Mouse (Mus musculus) intestine, embryonic 15.5 days (tissue): ENCODE data around the gene Klk7. TPM values are rescaled to one million over a fixed set of nuclear protein-coding genes. Genes with fewer than 3 reads are reported as not detected.

Experiments used
- ATAC-seq: fragments of 200-750 bp; cut with Nextera tagmentation; 2 replicates; pipeline ENCODE4 v1.8.0; 2017; ENCODE audit warnings: moderate TSS enrichment, moderate library complexity
- H3K27ac ChIP-seq: fragments of 300-500 bp; sonication (generic); 2 replicates; pipeline ENCODE4 v1.5.1; 2015; ENCODE audit warnings: mild to moderate bottlenecking, inconsistent platforms
- H3K27me3 ChIP-seq: fragments of 300-500 bp; sonication (generic); replicated peaks from 2 replicates; pipeline ENCODE4 v1.6.1; 2015; ENCODE audit warnings: inconsistent platforms
- H3K36me3 ChIP-seq: fragments of 300-500 bp; sonication (generic); 2 replicates; pipeline ENCODE4 v1.6.1; 2015; ENCODE audit warnings: inconsistent platforms
- H3K4me1 ChIP-seq: fragments of 300-500 bp; sonication (generic); replicated peaks from 2 replicates; pipeline ENCODE4 v1.6.1; 2015; ENCODE audit warnings: inconsistent platforms
- H3K4me2 ChIP-seq: fragments of 300-500 bp; sonication (generic); replicated peaks from 2 replicates; pipeline ENCODE4 v1.6.1; 2015; ENCODE audit warnings: mild to moderate bottlenecking, inconsistent platforms
- H3K4me3 ChIP-seq: fragments of 300-500 bp; sonication (generic); replicated peaks from 2 replicates; pipeline ENCODE4 v1.5.1; 2015; ENCODE audit warnings: inconsistent platforms
- H3K9ac ChIP-seq: fragments of 300-500 bp; sonication (generic); 2 replicates; pipeline ENCODE4 v1.6.1; 2015; ENCODE audit warnings: inconsistent platforms
- H3K9me3 ChIP-seq: fragments of 300-500 bp; sonication (generic); 2 replicates; pipeline ENCODE4 v1.6.1; 2016; ENCODE audit warnings: inconsistent platforms
- WGBS: fragments of 180-500 bp; shearing (Covaris S2); methylation state at CpG from one replicate; pipeline ENCODE4 v1.1.7; 2015; 5-methylcytosine and 5-hydroxymethylcytosine counted together
- polyA plus RNA-seq: library from polyadenylated mRNA; unstranded; fragments of >200 nt; fragmentation: Nextera tagmentation; extraction: Ambion mirVana; gene quantifications from 2 replicates; pipeline ENCODE4 v1.2.1, GENCODE M21; 2015

Gene Klk7
- polyA plus RNA-seq, 1 experiment from 2014 or later: not detected

GRCm38 (mm10) chr7:43778176-43778970 lies 32.7 kb upstream of the Klk7 start:
- Histone ChIP-seq H3K27ac (no peak overlapping the region), H3K4me3 (no peak overlapping the region), H3K36me3 (no peaks in the 10 kb centered on the region), H3K27me3 (0 out of 2 replicates have a peak, but pooled peaks cover 4% of the 10 kb centered on the region), H3K4me2 (no peak overlapping the region), H3K9ac (no peak overlapping the region), H3K9me3 (no peaks in the 10 kb centered on the region), H3K4me1 (peaks cover 2% of the 10 kb centered on the region; the same call in 1 of the 2 replicates)
- no peak for ATAC-seq
- WGBS: 83% methylated on average over 10 of the region's 10 CpGs

GRCm38 (mm10) chr7:43780241-43780640 lies 30.9 kb upstream of the Klk7 start:
- no peaks in the 10 kb centered on the region for H3K9me3 ChIP-seq
- no peak overlapping the region for H3K4me2 ChIP-seq
- WGBS: 50% methylated on average over 6 of the region's 6 CpGs
- 0 out of 2 replicates have a peak, but pooled peaks cover 7% of the 10 kb centered on the region for H3K27me3 ChIP-seq
- peaks cover 2% of the 10 kb centered on the region; the same call in 1 of the 2 replicates for H3K4me1 ChIP-seq
- no peak for ATAC-seq
- no peak overlapping the region for H3K4me3 ChIP-seq
- no peak overlapping the region for H3K9ac ChIP-seq
- no peak overlapping the region for H3K27ac ChIP-seq
- H3K36me3 ChIP-seq: no peaks in the 10 kb centered on the region

GRCm38 (mm10) chr7:43780746-43781145 lies 30.3 kb upstream of the Klk7 start, which contains the start of gene Klk10:
Klk10 (plus strand) TSS chr7:43781035.
- Histone ChIP-seq H3K4me1 (peaks cover 2% of the 10 kb centered on the region; the same call in 1 of the 2 replicates), H3K9ac (no peak within 1 kb of the TSS), H3K27ac (no peak within 1 kb of the TSS), H3K4me2 (0 out of 2 replicates have a peak within 1 kb of the TSS, but pooled peaks have one; percentile 4), H3K36me3 (no peaks in the 10 kb centered on the region), H3K4me3 (no peak within 1 kb of the TSS), H3K27me3 (0 out of 2 replicates have a peak, but pooled peaks cover 7% of the 10 kb centered on the region), H3K9me3 (no peaks in the 10 kb centered on the region)
- 32% methylated on average over 5 of the region's 5 CpGs for WGBS
- no peak for ATAC-seq

- no peak overlapping the region for H3K9ac ChIP-seq
- H3K4me1 ChIP-seq: peaks cover 2% of the 10 kb centered on the region; the same call in 1 of the 2 replicates
- no peak for ATAC-seq
- no peak overlapping the region for H3K4me2 ChIP-seq
- WGBS: 85% methylated on average over 11 of the region's 11 CpGs
- H3K36me3 ChIP-seq: no peaks in the 10 kb centered on the region
- no peaks in the 10 kb centered on the region for H3K9me3 ChIP-seq
- H3K27ac ChIP-seq: no peak overlapping the region
- H3K27me3 ChIP-seq: 0 out of 2 replicates have a peak, but pooled peaks cover 7% of the 10 kb centered on the region
- no peak overlapping the region for H3K4me3 ChIP-seq
Measured at GRCm38 (mm10) chr7:43781541-43781940, 29.6 kb upstream of the Klk7 start.

- WGBS: 9% methylated on average over 36 of the region's 36 CpGs
Measured at GRCm38 (mm10) chr7:43782275-43783265, 28.5 kb upstream of the Klk7 start.

GRCm38 (mm10) chr7:43785286-43785685 lies 25.8 kb upstream of the Klk7 start:
- 83% methylated on average over 1 of the region's 1 CpGs for WGBS
- Histone ChIP-seq H3K4me1 (peaks cover 2% of the 10 kb centered on the region; the same call in 1 of the 2 replicates), H3K9ac (no peak overlapping the region), H3K27ac (no peak overlapping the region), H3K9me3 (no peaks in the 10 kb centered on the region), H3K36me3 (no peaks in the 10 kb centered on the region), H3K4me2 (no peak overlapping the region), H3K4me3 (no peak overlapping the region), H3K27me3 (0 out of 2 replicates have a peak, but pooled peaks cover 7% of the 10 kb centered on the region)
- no peak for ATAC-seq

More at GRCm38 (mm10) chr7:43782275-43783265, 28.5 kb upstream of the Klk7 start:
- no peak overlapping the region for H3K27ac ChIP-seq
- H3K4me3 ChIP-seq: peak overlapping the region; percentile 26
- H3K27me3 ChIP-seq: 0 out of 2 replicates have a peak, but pooled peaks cover 7% of the 10 kb centered on the region
- peaks cover 2% of the 10 kb centered on the region; the same call in 1 of the 2 replicates for H3K4me1 ChIP-seq
- peak overlapping the region; percentile 21; the same call in 1 of the 2 replicates for H3K9ac ChIP-seq
- H3K36me3 ChIP-seq: no peaks in the 10 kb centered on the region
- ATAC-seq: peak; percentile 89
- H3K4me2 ChIP-seq: peak overlapping the region; percentile 80
- H3K9me3 ChIP-seq: no peaks in the 10 kb centered on the region

GRCm38 (mm10) chr7:43788096-43788495 lies 23.0 kb upstream of the Klk7 start:
- H3K4me2 ChIP-seq: no peak overlapping the region
- 0 out of 2 replicates have a peak, but pooled peaks cover 6% of the 10 kb centered on the region for H3K27me3 ChIP-seq
- H3K4me3 ChIP-seq: no peak overlapping the region
- H3K9ac ChIP-seq: no peak overlapping the region
- no peaks in the 10 kb centered on the region for H3K9me3 ChIP-seq
- WGBS: 83% methylated on average over 3 of the region's 3 CpGs
- no peaks in the 10 kb centered on the region for H3K4me1 ChIP-seq
- no peaks in the 10 kb centered on the region for H3K36me3 ChIP-seq
- no peak overlapping the region for H3K27ac ChIP-seq
- ATAC-seq: no peak

GRCm38 (mm10) chr7:43789295-43789694 lies 21.8 kb upstream of the Klk7 start:
- H3K9me3 ChIP-seq: no peaks in the 10 kb centered on the region
- H3K4me3 ChIP-seq: no peak overlapping the region
- no peak overlapping the region for H3K9ac ChIP-seq
- no peaks in the 10 kb centered on the region for H3K4me1 ChIP-seq
- no peak overlapping the region for H3K4me2 ChIP-seq
- no peaks in the 10 kb centered on the region for H3K36me3 ChIP-seq
- ATAC-seq: no peak
- H3K27ac ChIP-seq: no peak overlapping the region
- whole genome bisulfite sequencing: 71% methylated on average over 2 of the region's 2 CpGs
- H3K27me3 ChIP-seq: no peaks in the 10 kb centered on the region

GRCm38 (mm10) chr7:43791591-43791990 lies 19.5 kb upstream of the Klk7 start, which contains the start of gene Klk9:
Klk9 (plus strand) TSS chr7:43791891.
- H3K27me3 ChIP-seq: no peaks in the 10 kb centered on the region; the same call in 1 of the 2 replicates
- no peak within 1 kb of the TSS for H3K4me3 ChIP-seq
- no peak within 1 kb of the TSS for H3K9ac ChIP-seq
- no peaks in the 10 kb centered on the region for H3K9me3 ChIP-seq
- no peak within 1 kb of the TSS for H3K27ac ChIP-seq
- no peak for ATAC-seq
- no peaks in the 10 kb centered on the region for H3K36me3 ChIP-seq
- H3K4me2 ChIP-seq: no peak within 1 kb of the TSS
- WGBS: 75% methylated on average over 7 of the region's 7 CpGs
- H3K4me1 ChIP-seq: 0 out of 2 replicates have a peak, but pooled peaks cover 3% of the 10 kb centered on the region

- H3K27me3 ChIP-seq: no peaks in the 10 kb centered on the region; the same call in 1 of the 2 replicates
- no peak overlapping the region for H3K27ac ChIP-seq
- 8% methylated on average over 8 of the region's 8 CpGs for WGBS
- peak overlapping the region; percentile 84 for H3K4me2 ChIP-seq
- H3K4me3 ChIP-seq: peak overlapping the region; percentile 45
- H3K9me3 ChIP-seq: no peaks in the 10 kb centered on the region
- H3K4me1 ChIP-seq: 0 out of 2 replicates have a peak, but pooled peaks cover 5% of the 10 kb centered on the region
- no peaks in the 10 kb centered on the region for H3K36me3 ChIP-seq
- peak; percentile 21 for ATAC-seq
- H3K9ac ChIP-seq: no peak overlapping the region
Measured at GRCm38 (mm10) chr7:43796355-43796754, 14.7 kb upstream of the Klk7 start.

GRCm38 (mm10) chr7:43797333-43797769 lies 13.7 kb upstream of the Klk7 start, which contains the start of gene Klk8:
Klk8 (plus strand) TSS chr7:43797577.
- ATAC-seq: peak; percentile 55
- under 1% methylated on average over 28 of the region's 28 CpGs for WGBS
- H3K4me3 ChIP-seq: peak within 1 kb of the TSS; percentile 45
- no peak within 1 kb of the TSS for H3K27ac ChIP-seq
- H3K9ac ChIP-seq: peak within 1 kb of the TSS; percentile 24
- H3K27me3 ChIP-seq: no peaks in the 10 kb centered on the region; the same call in 1 of the 2 replicates
- peak within 1 kb of the TSS; percentile 84 for H3K4me2 ChIP-seq
- H3K36me3 ChIP-seq: no peaks in the 10 kb centered on the region
- H3K9me3 ChIP-seq: no peaks in the 10 kb centered on the region
- 0 out of 2 replicates have a peak, but pooled peaks cover 5% of the 10 kb centered on the region for H3K4me1 ChIP-seq
